15 mouse cellular contexts compared by ENCODE assay signal in the genomic region with DNA sequence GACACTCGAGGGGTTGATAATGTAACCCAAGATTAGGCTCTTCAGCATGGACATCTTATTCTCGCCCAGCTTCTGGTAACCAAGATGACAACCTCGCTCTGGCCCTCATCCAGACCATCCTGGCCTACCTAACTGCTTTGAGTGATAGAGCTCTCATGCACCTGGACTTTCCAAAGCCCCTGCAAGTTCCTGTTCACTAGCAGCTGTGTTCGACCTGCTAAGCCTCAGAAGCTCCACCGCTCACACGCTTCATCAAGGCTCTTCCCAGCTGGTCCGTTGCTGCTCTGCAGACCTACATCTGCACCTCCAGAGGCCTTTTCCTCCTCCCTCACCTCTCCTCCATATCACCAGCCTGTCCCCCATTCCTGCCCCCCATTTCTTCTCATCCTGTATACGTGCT.
"Had no signal": no experiment of that assay in that cellular context is flagged by ENCODE, and none has a peak within 500 bp of the region (broad histone marks: within the 10 kb centered on the region; RNA-seq: fewer than 3 reads in every experiment).

No protein-coding gene starts in this region.

- H3K9ac ChIP-seq: neural tube, embryonic 13.5 days; stomach, embryonic 15.5 days had no signal

- H3K36me3 ChIP-seq: neural tube, embryonic 13.5 days; stomach, embryonic 15.5 days had no signal

- H3K9me3 ChIP-seq: neural tube, embryonic 13.5 days; stomach, embryonic 15.5 days had no signal

- H3K27ac ChIP-seq: neural tube, embryonic 13.5 days; stomach, embryonic 15.5 days; stomach, postnatal 0 days had no signal

- H3K27me3 ChIP-seq: neural tube, embryonic 13.5 days; stomach, embryonic 15.5 days had no signal

- DNase-seq: retina, postnatal 1 day; right cerebral cortex, adult 18-20 months; right cerebral cortex, postnatal 14 days; right cerebral cortex, postnatal 25 days; right cerebral cortex, postnatal 4 days; spleen, adult 18-20 months; thymus, adult 18-20 months; thymus, adult 2 months; thymus, postnatal 14 days; thymus, postnatal 25 days; thymus, postnatal 36 days; thymus, postnatal 4 days had no signal

- H3K4me2 ChIP-seq: neural tube, embryonic 13.5 days; stomach, embryonic 15.5 days had no signal

- H3K4me3 ChIP-seq: neural tube, embryonic 13.5 days; stomach, embryonic 15.5 days had no signal
